Mouse (Mus musculus): Measurements from ENCODE around the gene 2010109A12Rik.

The 2010109A12Rik gene

DNA sequence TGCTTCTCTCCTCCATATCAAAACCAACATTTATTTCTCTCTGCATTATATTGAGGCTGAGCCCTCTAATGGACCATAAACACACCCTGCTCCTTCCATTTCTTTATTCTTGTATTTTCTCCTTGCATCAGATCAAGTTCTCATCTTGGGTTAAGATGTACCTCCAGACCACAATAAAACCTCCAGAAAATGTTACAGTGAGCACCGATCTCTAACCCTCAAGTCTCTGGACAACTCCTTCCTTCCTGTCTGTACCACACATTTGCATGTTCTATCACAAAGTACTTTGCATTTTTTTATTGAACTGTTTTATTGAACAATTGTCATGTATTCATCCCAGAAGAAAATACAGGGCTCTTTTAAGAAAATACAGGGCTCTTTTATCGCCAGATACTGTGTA lies 23.2 kb downstream of the 2010109A12Rik start:
- DNase-seq (ENCODE audit: low read depth, low spot score): no peak

DNA sequence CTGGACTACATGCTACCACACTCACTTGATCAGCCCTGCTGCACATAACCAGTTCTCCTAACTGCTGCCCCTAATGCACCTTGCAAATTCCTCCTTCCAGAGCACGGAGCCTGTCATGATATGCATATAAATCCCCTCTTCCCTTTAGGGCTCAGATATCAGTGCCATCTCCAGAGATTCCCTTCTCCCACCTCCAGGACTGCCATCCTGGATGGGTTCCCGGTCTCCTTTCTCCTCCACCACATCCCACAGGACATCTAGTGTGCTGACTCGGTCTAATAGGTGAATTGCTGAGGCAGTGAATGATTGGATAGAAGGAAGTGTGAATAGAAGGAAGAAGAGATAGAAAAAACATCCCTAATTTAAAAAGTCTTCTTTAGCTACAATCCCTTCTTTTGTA lies 25.4 kb downstream of the 2010109A12Rik start:
- DNase-seq (ENCODE audit: low read depth, low spot score): no peak

- no peak for DNase-seq (ENCODE audit: low read depth, low spot score)
These were observed 26.5 kb downstream of the 2010109A12Rik start for GRCm38 (mm10) chr5:93232838-93233237.

- DNase-seq (ENCODE audit: low read depth, low spot score): no peak
These were observed 27.8 kb downstream of the 2010109A12Rik start for GRCm38 (mm10) chr5:93234130-93234529.

- no peak for DNase-seq (ENCODE audit: low read depth, low spot score)
These were observed 28.3 kb downstream of the 2010109A12Rik start for GRCm38 (mm10) chr5:93234605-93235004.

DNA sequence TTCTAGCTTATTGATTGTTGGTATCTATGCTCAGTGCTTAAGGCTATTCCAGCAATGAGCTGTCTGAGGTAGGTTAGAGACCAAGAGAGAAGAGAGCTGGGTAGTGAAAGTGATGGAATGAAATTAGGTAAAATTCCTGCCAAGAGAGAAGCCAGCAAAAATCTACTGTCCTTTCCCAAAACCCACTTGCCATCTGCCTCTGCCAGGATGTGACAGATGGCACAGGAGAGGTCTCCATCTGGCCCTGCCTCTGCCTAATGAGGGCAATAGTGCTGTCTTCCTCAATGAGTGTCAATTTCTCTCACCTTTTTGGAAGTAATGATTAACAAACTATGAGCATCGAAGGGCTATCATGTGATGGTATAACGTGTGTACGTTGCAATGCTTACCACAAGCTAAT lies 29.6 kb downstream of the 2010109A12Rik start:
- no peak for DNase-seq (ENCODE audit: low read depth, low spot score)

- no peak for DNase-seq (ENCODE audit: low read depth, low spot score)
These were observed 30.2 kb downstream of the 2010109A12Rik start for GRCm38 (mm10) chr5:93236541-93236940.

DNA sequence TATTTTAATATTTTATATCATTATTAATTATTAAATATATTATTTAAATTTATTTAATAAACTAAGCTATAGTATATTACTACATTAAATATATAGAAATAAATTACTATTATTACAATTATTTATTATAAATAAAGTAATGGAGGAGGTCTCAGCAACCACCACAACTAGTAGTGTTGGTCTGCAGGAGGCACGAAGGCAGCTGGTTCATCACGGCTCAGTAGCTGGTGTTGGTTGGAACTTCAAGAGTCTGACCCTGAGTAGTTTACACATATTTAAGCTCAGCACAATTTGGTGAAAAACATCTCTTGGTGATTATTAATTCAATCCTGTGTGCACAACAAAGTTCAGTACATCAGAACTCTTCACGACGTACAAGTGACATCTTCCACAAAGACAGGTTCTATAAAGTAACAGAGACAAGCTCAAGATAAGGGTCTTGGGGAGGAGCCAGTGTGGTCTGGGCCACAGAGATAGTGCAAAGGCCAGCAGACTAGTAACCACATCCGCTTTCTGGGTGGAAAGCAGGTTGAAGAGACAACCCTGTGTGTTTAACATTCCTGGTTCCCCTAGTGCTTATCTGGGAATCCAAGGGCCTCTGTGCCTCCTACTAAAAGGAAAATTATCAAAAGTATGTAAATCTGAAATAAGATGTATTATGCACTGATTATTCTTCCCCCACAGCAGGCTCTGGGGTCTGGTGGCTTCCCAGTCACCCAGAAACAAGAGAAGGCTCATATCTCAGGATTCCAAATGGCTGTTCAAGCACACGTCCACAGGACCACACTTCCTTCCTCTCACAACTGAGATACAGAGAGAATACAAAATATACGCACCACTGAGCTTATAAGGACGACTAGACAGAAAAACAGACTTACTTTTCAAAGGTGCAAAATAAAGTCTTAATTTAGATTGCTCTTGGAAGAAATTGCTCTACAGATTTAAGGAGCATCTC lies 33.5 kb downstream of the 2010109A12Rik start:
- DNase-seq (ENCODE audit: low read depth, low spot score): no peak

DNA sequence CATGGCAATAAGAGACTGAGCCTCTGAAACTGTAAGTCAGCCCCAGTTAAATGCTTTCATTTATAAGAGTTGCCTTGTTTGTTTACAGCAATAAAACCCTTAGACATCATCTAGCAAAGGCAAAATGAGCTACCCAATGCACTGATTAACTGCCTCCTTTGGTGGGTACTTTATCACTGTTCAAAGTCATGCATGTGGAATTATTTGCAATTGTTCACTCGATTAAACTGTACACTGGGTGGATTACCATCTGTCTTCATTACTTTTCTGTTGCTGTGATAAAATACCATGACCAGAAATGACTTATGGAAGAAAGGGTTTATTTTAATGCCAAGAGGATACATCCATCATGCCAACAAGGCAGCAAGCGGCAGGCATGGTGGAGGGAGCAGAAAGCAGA lies 39.0 kb downstream of the 2010109A12Rik start:
- no peak for DNase-seq (ENCODE audit: low read depth, low spot score)

- DNase-seq (ENCODE audit: low read depth, low spot score): no peak
These were observed 43.7 kb downstream of the 2010109A12Rik start for GRCm38 (mm10) chr5:93249940-93250578.

GRCm38 (mm10) chr5:93251001-93251760 lies 44.9 kb downstream of the 2010109A12Rik start:
- DNase-seq (ENCODE audit: low read depth, low spot score): no peak

GRCm38 (mm10) chr5:93255759-93256265 lies 49.5 kb downstream of the 2010109A12Rik start:
- DNase-seq (ENCODE audit: low read depth, low spot score): no peak

GRCm38 (mm10) chr5:93256820-93257405 lies 50.6 kb downstream of the 2010109A12Rik start:
- peak; percentile 51 for DNase-seq (ENCODE audit: low read depth, low spot score)

GRCm38 (mm10) chr5:93259349-93259748 lies 53.0 kb downstream of the 2010109A12Rik start:
- DNase-seq (ENCODE audit: low read depth, low spot score): no peak

- DNase-seq (ENCODE audit: low read depth, low spot score): peak; percentile 58
These were observed 54.7 kb downstream of the 2010109A12Rik start for GRCm38 (mm10) chr5:93260983-93261382.

GRCm38 (mm10) chr5:93262751-93263150 lies 56.4 kb downstream of the 2010109A12Rik start:
- DNase-seq (ENCODE audit: low read depth, low spot score): peak; percentile 18

Data from 3T3-L1 (cell line).